Mouse (Mus musculus) ovary, adult 18-20 months (tissue): Measurements from ENCODE around the gene Defb33.

Experiments
- DNase-seq: peaks from one replicate; pipeline ENCODE4 v3.0.0; 2022; ENCODE audit warnings: low spot score, mixed read lengths

Gene Defb33

DNA sequence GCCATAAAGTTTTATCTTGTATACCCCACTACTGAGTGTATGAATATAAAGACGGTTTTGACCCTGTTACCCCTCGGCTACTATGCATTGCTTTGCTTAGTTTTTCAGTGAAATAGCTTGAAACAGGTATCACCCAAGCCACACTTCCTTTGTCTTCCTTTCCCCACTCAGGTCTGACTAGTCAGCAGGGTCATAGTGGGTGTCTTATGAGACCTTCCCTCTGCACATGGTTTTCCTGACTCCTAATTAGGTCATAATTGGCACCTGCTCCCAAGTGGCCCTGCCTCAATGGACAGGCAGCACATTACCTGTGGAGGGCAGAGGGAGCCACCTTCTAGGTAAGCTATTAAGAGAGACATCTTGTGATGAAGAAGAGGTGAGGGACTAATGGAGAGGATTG, at the start of gene Defb33:
Defb33 (plus strand) TSS at position 301 of the 400 bp plus-strand sequence.
- DNase-seq: no peak

DNA sequence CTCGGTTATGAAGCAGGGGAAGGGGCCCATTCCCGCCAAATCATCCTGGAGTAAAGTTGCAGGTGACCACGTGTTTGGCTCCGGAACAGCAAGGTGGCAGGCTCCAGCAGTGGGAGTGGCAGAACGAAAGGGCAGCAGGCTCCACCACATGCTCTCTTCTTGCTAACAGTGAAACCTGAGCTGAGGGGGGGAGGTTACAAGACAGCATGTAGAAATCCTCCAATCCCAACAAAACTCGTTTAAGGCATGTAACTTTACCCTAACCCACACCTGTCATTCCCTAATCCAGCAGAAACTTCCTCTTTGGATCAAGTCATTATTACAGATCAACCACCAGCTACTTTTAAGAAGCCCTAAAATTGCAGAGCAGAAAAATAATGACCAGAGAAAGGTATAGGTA, 17.9 kb upstream of the Defb33 start:
- DNase-seq: no peak

DNA sequence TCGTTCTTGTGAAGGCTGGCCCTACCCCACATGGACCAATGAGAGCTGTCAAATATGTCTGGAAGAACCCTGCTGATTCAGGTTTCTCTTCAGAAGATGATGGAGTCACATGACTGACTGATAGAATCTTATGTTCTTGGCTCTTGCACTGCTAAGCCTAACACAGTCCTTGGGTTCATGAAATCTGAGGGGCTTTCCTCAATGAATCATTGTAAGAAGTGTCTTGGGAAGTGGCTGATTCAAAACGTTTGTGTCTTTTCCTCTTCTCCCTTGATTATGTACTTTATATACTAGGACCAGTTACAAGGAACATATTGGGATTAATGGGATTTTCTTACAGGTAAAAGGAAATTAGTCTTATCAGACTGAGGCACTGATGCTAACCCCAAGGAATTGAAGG, 10.1 kb downstream of the Defb33 start, which contains the start of gene Gm15056:
Gm15056 (minus strand) TSS at position 101 of the 400 bp plus-strand sequence.
- no peak for DNase-seq

DNA sequence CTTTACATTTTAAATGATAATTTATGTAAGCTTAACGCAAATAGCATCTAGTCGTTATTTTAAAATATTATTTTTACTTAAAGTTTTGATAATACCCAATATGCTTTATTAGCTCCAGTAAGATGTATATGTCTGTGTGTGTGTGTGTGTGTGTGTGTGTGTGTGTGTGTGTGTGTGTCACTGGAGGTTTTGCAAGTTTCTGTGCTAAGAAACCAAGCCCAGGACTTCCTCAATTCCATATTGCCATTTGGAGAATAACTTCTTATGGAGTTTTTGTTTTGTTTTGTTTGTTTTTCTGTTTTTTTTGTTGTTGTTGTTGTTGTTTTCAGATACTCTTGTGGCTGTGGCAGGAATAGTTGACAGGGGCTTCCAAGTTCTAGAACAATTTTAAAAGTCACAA, 14.7 kb downstream of the Defb33 start:
- DNase-seq: no peak

DNA sequence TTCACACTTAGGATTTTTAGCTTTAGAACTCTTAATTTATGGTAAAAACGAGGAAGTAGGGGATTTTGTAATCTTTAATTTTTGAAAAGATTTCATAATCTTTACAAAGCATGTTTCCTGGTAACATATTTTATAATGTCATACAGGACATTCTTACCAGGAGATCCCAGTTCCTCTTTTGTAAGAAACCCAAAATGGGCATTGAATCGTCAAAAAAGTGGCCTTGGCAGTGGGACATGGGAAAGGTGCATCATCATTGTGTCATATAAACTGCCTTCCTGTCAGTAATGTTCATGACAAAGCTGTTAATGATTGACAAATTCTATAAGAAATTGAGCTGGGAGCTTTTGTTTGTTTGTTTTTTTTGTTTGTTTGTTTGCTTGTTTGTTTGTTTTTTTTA, 15.8 kb downstream of the Defb33 start:
- no peak for DNase-seq

DNA sequence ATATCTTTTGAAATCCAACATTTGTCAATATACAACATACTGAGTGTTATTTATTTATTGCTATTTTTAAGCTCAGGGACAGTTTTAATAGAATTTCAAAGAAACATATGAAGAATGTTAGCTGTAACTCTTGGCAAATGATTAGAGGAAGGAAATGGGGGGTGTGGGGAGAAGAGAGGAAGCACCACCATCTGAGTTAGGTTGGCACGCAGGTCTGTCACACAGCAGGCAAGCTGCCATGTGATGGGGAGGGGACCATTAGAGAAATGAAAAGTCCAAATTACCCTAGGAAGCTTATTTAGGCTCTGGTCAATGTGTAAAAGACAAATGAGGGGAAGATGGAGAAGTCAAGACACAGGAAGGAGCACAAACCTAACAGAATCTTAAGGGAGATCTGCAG, 19.8 kb downstream of the Defb33 start:
- DNase-seq: no peak

DNA sequence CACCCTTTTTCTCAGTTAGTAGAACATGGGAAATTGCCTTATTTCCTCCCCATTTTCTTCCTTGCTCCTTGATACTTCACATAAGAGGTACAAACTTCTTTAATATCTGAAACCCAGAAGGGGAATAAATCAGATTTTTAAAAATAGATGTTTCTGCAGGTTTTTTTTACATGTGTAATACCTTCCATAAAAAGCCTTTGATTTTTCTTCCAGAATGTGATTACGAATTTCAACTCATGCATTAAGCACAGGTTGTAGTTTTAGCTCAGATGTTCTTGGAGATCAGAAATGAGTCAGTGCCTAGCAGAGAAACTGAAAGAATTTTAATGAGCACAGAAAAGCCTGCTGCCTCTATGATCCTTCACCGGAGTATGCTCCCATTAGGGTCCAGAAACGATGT, 29.5 kb downstream of the Defb33 start, which contains the start of gene Gm6040:
Gm6040 (minus strand) TSS at position 101 of the 400 bp plus-strand sequence.
- DNase-seq: no peak

DNA sequence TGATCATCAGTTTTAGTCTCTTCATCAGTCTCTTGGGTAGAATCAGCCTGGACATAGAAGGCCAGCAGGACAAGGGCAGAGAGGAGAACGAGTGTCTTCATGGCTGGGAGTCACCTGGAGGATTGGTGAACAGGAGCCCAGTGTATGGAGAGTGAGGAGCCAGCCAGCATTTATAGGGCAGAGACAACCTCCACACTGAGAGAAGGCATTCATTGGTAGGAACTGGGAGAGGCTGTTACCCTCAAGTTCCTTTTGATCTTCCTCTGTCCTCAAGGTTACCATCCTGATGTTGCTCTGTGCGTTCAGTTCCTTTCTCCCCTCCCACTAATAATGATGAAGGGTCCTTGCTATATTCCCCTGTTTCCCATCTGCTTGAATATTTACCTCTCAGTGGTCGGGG, 52.1 kb downstream of the Defb33 start, which contains the start of gene AY761185:
AY761185 (minus strand) TSS at position 101 of the 400 bp plus-strand sequence.
- no peak for DNase-seq
